Mouse (Mus musculus): ENCODE measurements around the gene Pafah2.

DNA sequence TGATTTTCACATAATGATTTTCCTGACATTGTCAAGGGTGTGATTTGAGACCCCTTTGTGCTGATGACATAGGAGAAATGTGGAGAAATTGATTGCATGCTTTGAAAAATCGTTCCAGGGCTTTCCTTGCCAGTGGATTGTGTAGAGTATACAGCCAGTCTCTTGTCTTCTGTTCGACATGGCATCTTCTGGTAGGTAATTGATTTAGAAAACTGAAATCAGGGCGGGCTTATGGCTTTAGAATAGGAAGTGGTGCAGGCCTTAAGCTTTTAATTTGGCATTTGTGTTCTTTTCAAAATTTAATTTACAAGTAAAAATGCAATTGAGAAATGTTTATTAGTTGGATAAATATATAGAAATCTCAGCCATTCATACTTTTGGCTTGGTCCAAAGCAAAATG is 73.9 kb downstream of the Pafah2 start:
- TF ChIP-seq CTCF (IDR thresholded peaks at IDR 0.05; ENCODE audit: insufficient read depth, low read depth, low read length), result no peak
- TF ChIP-seq POLR2A (IDR thresholded peaks at IDR 0.05; ENCODE audit: insufficient read depth, low read depth, low read length), result no peak

Measured in olfactory bulb, adult 2 months (tissue).